Mouse (Mus musculus) CD4-positive helper T cell, adult 2 months (primary cell): Measurements from ENCODE around the gene Cecr2.
"Not testable (repeated sequence)": the region's sequence is repeated elsewhere in the genome, so short reads cannot be mapped to it uniquely, and the experiment has no call there.

Experiments used
- DNase-seq: peaks from one replicate; pipeline ENCODE4 v3.0.0-alpha.2; 2012; ENCODE audit warnings: low read depth, missing footprints, low spot score

Gene Cecr2

DNA sequence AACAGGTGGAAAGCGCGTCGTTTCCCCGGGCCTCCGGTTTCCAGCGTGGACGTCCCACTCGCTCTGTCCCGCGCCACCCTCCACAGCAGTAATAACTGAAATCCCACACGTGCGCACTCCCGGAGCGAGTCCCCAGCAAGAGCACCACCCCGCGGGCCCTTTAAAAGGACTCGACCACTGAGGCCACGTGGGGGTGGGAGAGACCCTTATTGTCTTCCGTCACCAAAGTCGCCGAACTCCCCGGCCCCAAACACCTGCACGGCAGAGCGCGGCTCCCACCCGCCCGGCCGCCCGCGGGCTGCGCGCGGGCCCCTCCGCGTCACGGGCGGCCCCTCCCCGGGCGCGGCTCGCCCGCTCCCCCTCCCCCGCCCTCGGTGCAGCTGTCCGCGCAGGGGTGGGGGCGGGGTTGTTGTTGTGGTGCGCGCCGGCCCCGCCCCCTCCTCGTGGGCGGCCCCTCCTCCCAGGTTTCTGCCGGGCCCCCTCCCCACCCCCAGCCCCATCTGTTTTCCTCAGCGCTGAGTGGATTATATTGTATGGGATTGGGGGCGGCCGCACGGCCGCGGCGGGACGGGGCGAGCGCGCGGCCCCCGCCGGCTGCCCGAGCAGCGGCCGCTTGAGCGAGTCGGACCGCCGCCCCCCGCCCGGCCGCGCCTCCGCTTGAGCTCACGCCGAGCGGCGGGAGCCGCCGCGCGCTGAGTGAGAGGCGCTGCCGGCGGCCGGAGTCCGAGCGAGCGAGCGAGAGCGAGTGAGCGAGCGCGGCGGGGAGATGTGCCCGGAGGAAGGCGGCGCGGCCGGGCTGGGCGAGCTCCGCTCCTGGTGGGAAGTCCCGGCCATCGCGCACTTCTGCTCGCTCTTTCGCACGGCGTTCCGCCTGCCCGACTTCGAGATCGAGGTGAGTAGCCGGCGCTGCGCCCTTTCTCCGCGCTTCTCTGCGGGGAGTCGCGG, at the start of gene Cecr2:
Gene Cecr2, plus strand, starts transcription at position 554 of the 945 bp plus-strand sequence.
- DNase-seq, result peak; percentile 26

DNA sequence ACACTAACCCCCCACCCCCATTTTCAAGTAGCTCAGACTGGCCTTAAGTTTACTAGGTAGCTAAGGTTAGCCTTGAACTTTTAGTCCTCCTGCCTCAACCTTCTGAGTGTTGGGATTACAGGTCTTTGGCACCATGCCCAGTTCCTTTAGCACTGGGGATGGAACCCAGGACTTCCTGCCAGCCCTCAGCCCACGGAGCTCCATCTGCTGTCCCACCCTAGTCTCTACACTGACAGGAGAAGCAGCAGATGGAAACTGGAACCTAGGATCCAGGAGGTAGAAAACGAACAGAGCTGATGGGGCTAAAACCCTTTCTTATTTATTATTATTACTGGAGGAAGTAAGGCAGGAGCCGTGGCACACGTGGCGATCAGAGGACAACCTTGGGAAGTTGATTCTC, 48.6 kb upstream of the Cecr2 start:
- no peak for DNase-seq

DNA sequence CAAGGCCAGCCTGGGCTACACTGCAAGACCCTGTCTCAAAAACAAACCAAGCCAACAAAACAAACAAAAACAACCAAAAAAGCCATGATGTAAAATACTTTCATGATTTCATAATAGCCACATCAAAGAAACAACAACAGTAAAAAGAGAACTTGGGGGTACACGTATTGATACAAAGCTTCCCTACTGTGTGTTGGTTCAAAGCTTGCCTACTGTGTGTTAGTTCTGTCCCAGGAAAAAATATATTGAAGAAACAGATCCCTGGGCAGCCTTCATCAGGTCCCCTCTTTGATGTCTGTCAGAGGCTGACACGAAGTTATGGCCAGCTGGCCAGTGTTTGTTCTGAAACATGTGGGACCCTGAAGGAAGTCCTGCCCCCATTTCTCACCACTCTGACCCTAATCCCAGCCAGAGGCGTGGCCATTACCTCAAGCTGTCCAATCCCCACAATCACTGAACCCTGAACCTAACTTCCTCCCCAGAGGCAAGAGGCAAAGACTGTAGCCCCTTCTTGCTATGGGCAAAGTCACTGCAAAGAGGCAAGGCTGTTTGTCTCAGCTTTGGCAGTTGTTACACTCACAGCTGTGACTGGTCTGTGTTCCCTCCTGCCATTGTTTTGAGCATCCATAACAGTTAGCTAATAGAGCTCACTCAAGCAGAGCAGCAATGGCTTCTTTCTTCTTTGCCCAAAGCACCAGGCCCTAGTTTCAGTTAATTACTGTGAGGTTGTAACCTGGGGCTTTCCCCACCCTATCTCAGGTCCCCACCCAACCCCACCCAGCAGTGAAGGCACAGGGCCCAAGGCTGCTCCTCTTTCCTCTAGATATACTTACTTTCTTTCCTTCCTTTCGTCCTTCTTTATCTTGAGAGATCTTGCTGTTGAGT, 47.4 kb upstream of the Cecr2 start:
- DNase-seq, result no peak

GRCm38 (mm10) chr6:120620193-120620592, 46.0 kb upstream of the Cecr2 start:
- no peak for DNase-seq

GRCm38 (mm10) chr6:120625081-120625480, 41.1 kb upstream of the Cecr2 start:
- DNase-seq, result no peak

DNA sequence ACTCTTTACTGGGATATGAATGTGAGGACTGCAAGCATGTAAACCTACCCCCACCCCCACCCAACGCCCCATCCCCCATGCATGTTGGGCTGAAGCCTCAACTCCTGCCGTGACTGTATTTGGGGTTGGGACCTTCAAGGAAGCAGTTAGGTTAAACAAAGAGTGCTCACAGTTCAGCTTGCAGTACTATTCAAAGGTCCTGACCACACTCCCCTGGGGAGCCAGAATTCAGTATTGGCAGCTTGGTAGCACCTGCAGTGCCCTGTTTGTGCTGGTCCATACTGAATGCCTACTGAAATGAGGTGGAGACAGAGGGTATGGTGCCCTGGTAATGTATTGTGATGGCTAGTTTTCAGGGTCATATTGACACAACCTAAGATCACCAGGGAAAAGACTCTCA, 39.1 kb upstream of the Cecr2 start:
- DNase-seq, result no peak

DNA sequence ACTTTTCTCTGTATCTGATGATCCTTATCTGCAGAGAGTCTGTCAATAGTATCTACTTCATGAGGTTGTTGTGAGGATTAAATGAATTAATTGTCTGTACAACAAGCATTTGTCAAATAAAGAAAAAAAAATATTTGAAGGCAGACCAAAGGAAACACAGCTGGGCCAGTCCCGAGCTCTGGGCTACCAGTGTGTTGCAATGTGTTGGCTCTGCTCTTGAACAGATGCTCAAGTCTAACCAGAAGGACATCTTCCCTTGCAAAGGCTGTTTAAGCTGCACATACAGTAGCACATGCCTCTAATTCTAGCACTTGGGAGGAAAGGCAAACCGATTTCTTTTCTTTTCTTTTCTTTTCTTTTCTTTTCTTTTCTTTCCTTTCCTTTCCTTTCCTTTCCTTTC, 37.2 kb upstream of the Cecr2 start:
- no peak for DNase-seq

- no peak for DNase-seq
These were observed 30.7 kb upstream of the Cecr2 start for GRCm38 (mm10) chr6:120635391-120636028.

GRCm38 (mm10) chr6:120639547-120639946, 26.6 kb upstream of the Cecr2 start:
- DNase-seq, result no peak

DNA sequence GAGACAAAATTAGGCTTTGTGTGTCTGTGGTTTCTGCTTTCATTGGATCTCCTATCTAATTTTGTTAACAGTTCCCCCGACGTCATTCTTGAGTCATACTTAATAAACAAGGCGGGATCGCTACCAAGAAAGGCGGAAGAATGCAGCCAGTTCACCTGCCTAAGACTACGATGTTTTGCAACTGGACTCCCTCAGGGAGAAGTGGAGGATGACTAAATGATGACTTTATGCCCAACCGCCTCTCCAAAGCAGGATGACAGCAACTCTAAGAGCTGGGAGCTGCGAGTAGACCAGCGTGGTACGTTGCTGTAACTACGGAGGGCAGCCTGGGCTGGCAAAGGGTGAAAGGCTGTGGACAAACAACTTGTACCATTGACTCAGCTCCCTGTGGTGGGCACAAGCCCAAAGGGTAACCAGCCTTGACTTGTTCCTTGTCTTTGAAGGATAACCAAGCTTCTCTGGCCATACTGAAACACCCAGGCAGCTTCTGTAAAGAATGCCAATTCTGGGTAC, 24.2 kb upstream of the Cecr2 start:
- no peak for DNase-seq

GRCm38 (mm10) chr6:120643776-120644175, 22.4 kb upstream of the Cecr2 start:
- DNase-seq, result no peak

DNA sequence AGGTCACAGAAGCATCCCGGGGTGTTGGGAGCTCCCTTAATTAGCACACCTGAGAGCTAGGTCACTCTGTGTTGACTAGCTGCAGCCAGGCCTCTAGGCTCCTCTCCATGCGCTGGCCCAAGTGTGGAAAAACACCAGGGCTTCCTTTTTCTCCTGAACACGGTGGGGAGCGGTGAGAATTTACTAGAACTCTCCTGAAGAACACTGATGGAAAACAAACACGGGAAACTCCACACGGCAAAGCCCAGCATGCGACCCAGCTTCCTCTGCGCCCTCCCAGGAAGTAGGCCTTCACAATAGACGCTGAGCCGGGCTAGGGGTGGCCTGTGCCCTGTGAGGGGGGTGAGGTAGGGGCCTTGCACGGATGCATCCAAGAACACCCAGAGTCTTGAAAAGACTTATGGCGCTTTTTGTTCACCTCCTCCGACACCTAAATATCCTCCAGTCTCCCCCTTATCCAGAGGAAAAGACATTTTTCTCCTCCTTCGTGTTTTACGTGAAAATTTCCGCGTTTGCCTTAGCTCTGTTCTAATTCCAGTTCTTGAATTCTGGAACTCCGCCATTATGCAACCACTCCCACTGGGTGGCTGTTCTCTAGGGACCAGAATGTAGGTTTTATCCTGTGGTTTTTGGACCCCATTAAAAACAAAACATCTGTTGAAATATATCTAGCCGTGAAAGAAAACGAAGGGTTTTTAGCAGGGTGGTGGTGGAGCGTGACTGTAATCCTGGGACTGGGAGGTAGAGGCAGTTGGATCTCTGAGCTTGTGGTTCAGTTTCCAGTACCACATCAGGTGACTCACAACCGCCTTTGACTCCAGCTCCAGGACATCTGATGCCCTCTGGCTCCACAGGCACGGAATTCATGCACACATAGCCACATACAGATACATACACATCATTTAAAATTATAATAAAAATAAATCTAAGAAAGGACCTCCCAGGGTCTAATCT, 21.5 kb upstream of the Cecr2 start:
- DNase-seq, result no peak

DNA sequence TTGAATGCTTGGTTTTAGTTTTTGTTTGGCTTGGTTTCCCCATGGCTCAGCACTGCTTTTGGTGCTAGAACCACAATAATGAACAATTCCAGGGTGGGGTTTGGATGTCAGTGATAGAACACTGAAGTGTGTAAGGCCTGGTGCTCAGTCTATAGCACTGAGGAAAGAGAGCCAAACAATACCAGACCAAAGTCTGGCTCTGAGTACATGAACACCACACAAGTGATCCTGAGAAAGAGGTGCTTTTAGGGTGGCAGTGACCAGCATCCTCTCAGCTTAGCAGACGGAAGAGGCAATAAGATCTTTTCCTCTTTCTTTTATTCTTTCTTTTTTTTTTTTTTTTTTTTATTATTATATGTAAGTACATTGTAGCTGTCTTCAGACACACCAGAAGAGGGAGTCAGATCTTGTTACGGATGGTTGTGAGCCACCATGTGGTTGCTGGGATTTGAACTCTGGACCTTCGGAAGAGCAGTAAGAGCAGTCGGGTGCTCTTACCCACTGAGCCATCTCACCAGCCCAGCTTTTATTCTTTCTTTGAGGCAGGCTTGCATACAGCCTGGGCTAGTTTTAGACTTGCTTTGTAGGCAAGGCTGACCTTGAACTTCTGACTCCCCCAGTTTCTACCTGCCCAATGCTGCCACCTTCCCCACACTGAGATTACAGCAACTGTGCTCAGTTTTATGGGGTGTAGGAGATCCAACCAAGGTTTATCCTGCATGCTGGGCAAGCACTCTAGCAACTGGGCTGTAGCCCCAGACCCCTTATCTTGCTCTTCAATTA, 18.7 kb upstream of the Cecr2 start:
- not testable (repeated sequence) for DNase-seq

GRCm38 (mm10) chr6:120648205-120648604, 18.0 kb upstream of the Cecr2 start:
- no peak for DNase-seq

- DNase-seq, result no peak
These were observed 13.5 kb upstream of the Cecr2 start for GRCm38 (mm10) chr6:120652666-120653065.

DNA sequence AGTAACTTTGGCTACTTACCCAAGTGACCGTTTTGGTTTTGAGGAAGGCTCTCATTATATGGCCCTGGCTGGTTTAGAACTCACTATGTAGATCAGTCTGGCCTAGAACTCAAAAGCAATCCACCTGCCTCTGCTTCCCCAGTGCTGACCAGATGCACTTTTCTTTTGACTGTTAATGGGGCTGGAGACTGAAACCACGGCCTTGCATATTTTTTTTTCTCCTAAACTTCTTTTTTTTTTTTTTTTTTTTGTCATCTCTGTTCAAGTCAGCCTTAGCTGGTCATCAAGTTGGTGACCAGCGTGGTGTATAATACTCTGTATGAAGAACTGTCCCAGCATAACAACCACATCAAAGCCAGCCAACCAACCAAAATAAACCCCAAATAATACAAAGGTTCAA, 10.5 kb upstream of the Cecr2 start:
- no peak for DNase-seq

DNA sequence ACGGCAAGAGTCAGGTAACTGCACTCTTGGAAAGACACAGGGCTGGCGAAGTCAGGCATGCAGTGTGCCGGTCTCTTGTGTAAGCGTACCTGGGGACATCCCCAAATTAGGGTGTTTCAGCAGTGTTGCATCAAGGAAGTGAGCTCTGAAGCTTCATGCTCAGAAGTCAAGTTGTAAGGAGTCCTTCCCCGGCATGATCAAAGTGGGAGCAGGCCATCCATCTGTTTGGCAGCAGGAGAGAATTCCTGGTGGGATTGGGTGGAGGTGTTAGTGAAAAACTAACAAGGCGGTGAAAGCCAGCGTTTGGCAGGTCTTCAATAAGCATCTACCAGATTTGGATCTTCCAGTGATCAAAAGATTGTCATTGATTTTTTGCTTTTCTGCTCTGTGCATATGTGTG, 7.3 kb upstream of the Cecr2 start:
- no peak for DNase-seq

DNA sequence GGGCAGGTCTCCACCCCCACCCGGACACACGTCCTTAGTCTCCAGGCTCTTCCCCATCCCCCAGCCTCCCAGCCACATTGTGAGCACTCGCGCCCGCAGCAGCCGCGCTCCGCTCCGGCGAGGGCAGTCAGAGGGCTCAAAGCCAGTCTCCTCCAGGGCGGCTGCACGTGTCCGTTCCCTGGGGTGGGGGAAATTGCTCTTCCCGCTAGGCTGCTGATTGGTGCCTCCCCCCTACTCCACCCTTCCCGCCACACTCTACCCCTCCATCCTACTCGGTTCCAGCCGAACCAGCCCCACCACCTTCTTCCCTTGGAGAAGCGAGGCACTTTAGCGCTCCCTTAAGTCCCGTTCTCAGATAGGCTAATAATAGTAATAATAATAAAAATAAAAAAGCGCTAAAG, 754 bp upstream of the Cecr2 start:
- DNase-seq, result peak; percentile 9

GRCm38 (mm10) chr6:120666761-120667421, 722 bp downstream of the Cecr2 start:
- DNase-seq, result peak; percentile 16
